20 mouse cellular contexts compared by ENCODE assay signal in genomic region chr8:89261163-89261812, GRCm38 (mm10).
A peak's percentile ranks its signal among the peaks of the same experiment; 100 is the strongest.
DNase-seq lines count a peak whose midpoint lies in the region; ATAC-seq and TF ChIP-seq lines count a peak whose summit lies in the region.
"Had no signal": no experiment of that assay in that cellular context is flagged by ENCODE, and none has a peak within 500 bp of the region (broad histone marks: within the 10 kb centered on the region; RNA-seq: fewer than 3 reads in every experiment).

No protein-coding gene starts in this region.

- 0 out of 2 replicates have a peak, but pooled peaks cover 3% of the 10 kb centered on the region for H3K27me3 ChIP-seq in kidney, embryonic 15.5 days
- H3K27me3 ChIP-seq in limb, embryonic 12.5 days, result peaks cover 9% of the 10 kb centered on the region
- H3K27me3 ChIP-seq in hindbrain, embryonic 14.5 days (ENCODE audit: control insufficient read depth, insufficient read depth, low read length), result no peaks in the 10 kb centered on the region
- H3K27me3 ChIP-seq: CH12.LX; forebrain, embryonic 12.5 days; heart, embryonic 12.5 days; Patski had no signal

- WGBS in kidney, embryonic 15.5 days, result 30% methylated on average over 15 of the region's 15 CpGs
- WGBS in lung, adult 2 months, result 54% methylated on average over 15 of the region's 15 CpGs
- WGBS in limb, embryonic 12.5 days, result 31% methylated on average over 15 of the region's 15 CpGs
- whole genome bisulfite sequencing in hindbrain, embryonic 14.5 days, result 80% methylated on average over 15 of the region's 15 CpGs

- no peak for TF ChIP-seq POLR2A in lung, adult 2 months (IDR thresholded peaks at IDR 0.05; ENCODE audit: borderline replicate concordance, extremely low read depth, low read depth, low read length)

- no peak for ATAC-seq in kidney, embryonic 15.5 days (replicated peaks; ENCODE audit: low FRiP score)
- no peak for ATAC-seq in limb, embryonic 12.5 days (ENCODE audit: insufficient number of reproducible peaks, insufficient read depth, low FRiP score, low TSS enrichment, low read depth)
- ATAC-seq in hindbrain, embryonic 14.5 days (ENCODE audit: low FRiP score), result no peak
- ATAC-seq: activated CD4-positive, CD25-positive, alpha-beta regulatory T cell, adult 4 months; Patski had no signal

- H3K4me3 ChIP-seq in kidney, embryonic 15.5 days (replicated peaks), result no peak overlapping the region
- no peak overlapping the region for H3K4me3 ChIP-seq in lung, adult 2 months (replicated peaks; ENCODE audit: extremely low read depth, low read depth, low read length)
- no peak overlapping the region for H3K4me3 ChIP-seq in limb, embryonic 12.5 days (replicated peaks)
- H3K4me3 ChIP-seq in hindbrain, embryonic 14.5 days (replicated peaks; ENCODE audit: low read length), result no peak overlapping the region
- H3K4me3 ChIP-seq: embryonic facial prominence, embryonic 13.5 days; forebrain, embryonic 12.5 days; gastrocnemius, adult 2 months; heart, embryonic 12.5 days; hindbrain, embryonic 10.5 days had no signal

- no peak for DNase-seq in kidney, postnatal 36 days
- peak; percentile 21 for DNase-seq in lung, postnatal 10 days
- DNase-seq in lung, adult 2 months, result no peak
- DNase-seq in urinary bladder, adult 2 months (ENCODE audit: low spot score), result no peak
- DNase-seq in hindbrain, embryonic 14.5 days (ENCODE audit: low spot score), result no peak
- DNase-seq: adrenal gland, postnatal 14 days; cerebellum, adult 11-12 months; cerebellum, adult 9-10 months; cerebellum, postnatal 36 days; gastrocnemius, adult 2 months; gastrocnemius, postnatal 25 days had no signal

- no peaks in the 10 kb centered on the region for H3K36me3 ChIP-seq in kidney, embryonic 15.5 days
- H3K36me3 ChIP-seq in limb, embryonic 12.5 days, result no peaks in the 10 kb centered on the region
- no peaks in the 10 kb centered on the region for H3K36me3 ChIP-seq in hindbrain, embryonic 14.5 days (replicated peaks; ENCODE audit: control insufficient read depth, insufficient read depth)
- H3K36me3 ChIP-seq: embryonic facial prominence, embryonic 13.5 days; forebrain, embryonic 12.5 days; heart, embryonic 12.5 days; hindbrain, embryonic 10.5 days had no signal

- peak overlapping the region; percentile 32; the same call in 1 of the 2 replicates for H3K4me2 ChIP-seq in kidney, embryonic 15.5 days
- H3K4me2 ChIP-seq in limb, embryonic 12.5 days, result peak overlapping the region; percentile 27; the same call in 1 of the 2 replicates
- H3K4me2 ChIP-seq in hindbrain, embryonic 14.5 days (replicated peaks), result no peak overlapping the region
- H3K4me2 ChIP-seq: embryonic facial prominence, embryonic 13.5 days; forebrain, embryonic 12.5 days; heart, embryonic 12.5 days had no signal

- H3K9me3 ChIP-seq in kidney, embryonic 15.5 days (replicated peaks), result peaks cover 5% of the 10 kb centered on the region; the same call in 1 of the 2 replicates
- peaks cover 13% of the 10 kb centered on the region; the same call in 1 of the 2 replicates for H3K9me3 ChIP-seq in limb, embryonic 12.5 days
- H3K9me3 ChIP-seq in hindbrain, embryonic 14.5 days (ENCODE audit: control insufficient read depth, low read length), result peaks cover 17% of the 10 kb centered on the region
- H3K9me3 ChIP-seq: heart, embryonic 12.5 days had no signal

- H3K9ac ChIP-seq in kidney, embryonic 15.5 days, result no peak overlapping the region
- H3K9ac ChIP-seq in limb, embryonic 12.5 days (replicated peaks), result no peak overlapping the region
- no peak overlapping the region for H3K9ac ChIP-seq in hindbrain, embryonic 14.5 days
- H3K9ac ChIP-seq: embryonic facial prominence, embryonic 13.5 days; forebrain, embryonic 12.5 days; heart, embryonic 12.5 days had no signal

- no peak overlapping the region for H3K27ac ChIP-seq in kidney, embryonic 15.5 days
- H3K27ac ChIP-seq in limb, embryonic 12.5 days, result no peak overlapping the region
- no peak overlapping the region for H3K27ac ChIP-seq in hindbrain, embryonic 14.5 days
- H3K27ac ChIP-seq: embryonic facial prominence, embryonic 13.5 days; forebrain, embryonic 12.5 days; gastrocnemius, adult 2 months; hindbrain, embryonic 10.5 days had no signal

- TF ChIP-seq CTCF in lung, adult 2 months (IDR thresholded peaks at IDR 0.05; ENCODE audit: insufficient read depth, low read length), result no peak

- peaks cover 13% of the 10 kb centered on the region for H3K4me1 ChIP-seq in kidney, embryonic 15.5 days
- H3K4me1 ChIP-seq in lung, adult 2 months (ENCODE audit: control insufficient read depth, insufficient read depth, low read length), result no peaks in the 10 kb centered on the region
- peaks cover 30% of the 10 kb centered on the region for H3K4me1 ChIP-seq in limb, embryonic 12.5 days (replicated peaks)
- no peaks in the 10 kb centered on the region for H3K4me1 ChIP-seq in hindbrain, embryonic 14.5 days (replicated peaks; ENCODE audit: control insufficient read depth, insufficient read depth, low read length)
- H3K4me1 ChIP-seq: forebrain, embryonic 12.5 days; heart, embryonic 12.5 days; hindbrain, embryonic 10.5 days had no signal
